Mouse (Mus musculus): ENCODE measurements around the gene Hikeshi. TPM values are rescaled to one million over a fixed set of nuclear protein-coding genes. Genes with fewer than 3 reads are reported as not detected.
A peak's percentile ranks its signal among the peaks of the same experiment; 100 is the strongest.

Gene Hikeshi
- polyA plus RNA-seq (2015; fragmentation: Nextera tagmentation; extraction: Ambion mirVana): 132 TPM in 2 replicates

DNA sequence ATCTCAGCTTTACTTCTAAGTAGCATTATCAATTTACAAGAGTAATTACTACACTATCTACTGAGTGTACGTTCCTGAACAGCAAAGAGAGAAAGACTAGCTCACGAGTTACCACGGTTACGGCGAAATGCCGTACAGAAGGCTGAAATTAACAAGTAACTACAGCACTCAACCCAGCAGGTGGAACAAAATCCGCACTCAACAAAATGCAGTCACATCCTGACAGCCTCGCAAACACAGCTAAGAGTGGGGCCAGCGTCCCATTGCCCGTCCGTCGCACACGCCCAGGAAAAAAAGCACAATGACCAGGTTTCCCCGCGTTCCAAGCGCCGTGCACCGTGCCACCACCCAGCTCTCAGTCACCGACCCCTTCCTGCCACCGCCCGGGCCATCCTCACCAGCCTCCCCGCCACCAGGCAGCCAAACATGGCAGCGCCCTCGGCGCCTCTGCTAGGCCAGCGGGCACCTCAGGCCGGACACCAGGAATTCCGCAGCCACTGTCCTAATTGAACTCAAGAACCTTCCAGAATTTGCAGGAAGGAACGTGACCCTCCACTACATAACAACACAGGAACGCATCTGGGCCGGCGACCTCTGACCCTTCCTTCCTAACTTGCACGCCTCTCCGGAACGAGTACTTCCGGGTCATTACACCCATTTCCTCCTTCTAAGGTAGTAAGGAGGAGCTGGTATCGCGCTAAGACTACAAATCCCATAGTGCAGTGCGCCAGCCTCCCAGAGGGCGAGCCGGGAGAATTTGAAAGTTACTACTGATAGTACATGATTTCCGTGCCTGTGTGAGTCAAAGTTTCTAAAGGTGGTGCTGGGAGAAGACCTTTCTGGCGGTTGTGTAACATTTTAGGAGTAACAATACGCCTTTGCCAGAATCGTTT is at the start of gene Hikeshi:
TSS of gene Hikeshi (minus strand) at position 634 of the 893 bp plus-strand sequence.
- H3K4me3 ChIP-seq: peak within 1 kb of the TSS; percentile 87
- WGBS: under 1% methylated on average over 45 of the region's 45 CpGs
- ATAC-seq (ENCODE audit: insufficient number of reproducible peaks, insufficient read depth, low FRiP score, low TSS enrichment, low read depth): peak; percentile 94

DNA sequence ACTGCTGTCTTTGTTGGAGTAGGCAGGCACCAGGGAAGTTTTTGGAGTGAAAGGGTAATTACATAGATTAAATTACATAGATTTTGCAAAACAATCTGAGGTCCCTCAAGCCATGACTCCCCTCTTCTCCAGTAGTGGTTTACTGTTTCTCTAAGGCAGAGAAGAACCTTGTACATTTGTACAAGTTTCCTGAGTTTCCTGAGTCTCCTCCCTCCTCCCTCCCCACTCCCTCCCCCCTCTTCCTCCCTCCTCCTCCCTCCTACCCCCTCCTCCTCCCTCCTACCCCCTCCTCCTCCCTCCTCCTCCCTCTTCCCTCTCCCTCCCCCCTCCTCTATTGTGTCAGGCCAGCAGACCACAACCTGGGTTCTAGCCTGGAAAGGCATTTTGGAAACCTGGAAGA is 43.4 kb upstream of the Hikeshi start:
- no peak for ATAC-seq (ENCODE audit: insufficient number of reproducible peaks, insufficient read depth, low FRiP score, low TSS enrichment, low read depth)
- Histone ChIP-seq H3K27ac (no peak overlapping the region), H3K9me3 (no peaks in the 10 kb centered on the region), H3K4me1 (peaks cover 6% of the 10 kb centered on the region; the same call in 1 of the 2 replicates), H3K4me3 (no peak overlapping the region), H3K9ac (no peak overlapping the region), H3K36me3 (no peaks in the 10 kb centered on the region), H3K27me3 (no peaks in the 10 kb centered on the region), H3K4me2 (no peak overlapping the region)

More for the DNA sequence above, at the start of gene Hikeshi:
- no peaks in the 10 kb centered on the region for H3K36me3 ChIP-seq
- peak within 1 kb of the TSS; percentile 66 for H3K4me2 ChIP-seq
- H3K27me3 ChIP-seq: no peaks in the 10 kb centered on the region
- peak within 1 kb of the TSS; percentile 82 for H3K9ac ChIP-seq
- H3K4me1 ChIP-seq: peaks cover 8% of the 10 kb centered on the region
- H3K9me3 ChIP-seq: no peaks in the 10 kb centered on the region
- H3K27ac ChIP-seq: peak within 1 kb of the TSS; percentile 81

DNA sequence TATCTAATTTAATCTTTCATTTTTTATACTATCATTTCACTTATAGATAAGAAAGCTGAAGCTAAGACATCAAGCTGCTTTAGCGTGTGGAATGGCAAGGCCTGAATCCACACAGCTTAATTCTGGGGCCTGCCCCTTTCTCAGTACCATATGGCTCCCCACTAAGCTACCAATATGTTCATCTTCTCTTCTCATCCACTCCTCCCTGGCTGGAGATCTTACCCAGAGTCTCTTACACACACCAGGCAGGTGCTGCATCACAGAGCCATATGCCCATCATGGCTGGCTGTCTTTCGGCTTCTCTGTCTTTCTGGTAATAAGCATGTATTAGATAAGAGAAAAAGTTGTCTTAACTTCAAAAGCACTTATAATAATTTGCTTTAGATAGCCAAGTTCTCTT is 42.4 kb upstream of the Hikeshi start:
- Histone ChIP-seq H3K27me3 (no peaks in the 10 kb centered on the region), H3K4me1 (peaks cover 13% of the 10 kb centered on the region), H3K27ac (no peak overlapping the region), H3K4me3 (no peak overlapping the region), H3K36me3 (no peaks in the 10 kb centered on the region), H3K4me2 (no peak overlapping the region), H3K9ac (no peak overlapping the region), H3K9me3 (no peaks in the 10 kb centered on the region)
- 84% methylated on average over 2 of the region's 2 CpGs for WGBS
- no peak for ATAC-seq (ENCODE audit: insufficient number of reproducible peaks, insufficient read depth, low FRiP score, low TSS enrichment, low read depth)

DNA sequence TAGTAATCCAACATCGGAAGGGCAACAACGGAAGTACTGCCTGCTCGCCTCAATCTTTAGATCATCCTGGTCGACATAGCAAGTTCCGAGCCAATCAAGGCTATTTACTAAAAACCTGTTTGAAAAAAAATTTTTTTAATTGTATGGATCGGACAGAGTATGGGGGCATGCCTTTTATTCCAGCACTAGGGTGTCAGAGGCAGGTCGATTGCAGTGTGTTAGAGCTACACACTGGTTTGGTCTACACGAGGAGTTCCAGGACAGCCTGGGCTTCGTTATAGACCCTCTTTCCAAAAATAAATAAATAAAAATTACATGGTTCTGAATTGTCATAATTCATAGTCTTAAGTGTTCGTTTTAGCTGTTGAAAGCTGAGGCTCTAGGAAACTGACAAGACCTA is 40.6 kb upstream of the Hikeshi start:
- H3K27ac ChIP-seq: peak overlapping the region; percentile 100
- ATAC-seq (ENCODE audit: insufficient number of reproducible peaks, insufficient read depth, low FRiP score, low TSS enrichment, low read depth): no peak
- no peaks in the 10 kb centered on the region for H3K9me3 ChIP-seq
- H3K4me2 ChIP-seq: peak overlapping the region; percentile 65
- peak overlapping the region; percentile 80 for H3K4me3 ChIP-seq
- no peaks in the 10 kb centered on the region for H3K27me3 ChIP-seq
- H3K4me1 ChIP-seq: peaks cover 15% of the 10 kb centered on the region
- 9% methylated on average over 10 of the region's 10 CpGs for WGBS
- peaks cover 5% of the 10 kb centered on the region for H3K36me3 ChIP-seq
- H3K9ac ChIP-seq: peak overlapping the region; percentile 90

DNA sequence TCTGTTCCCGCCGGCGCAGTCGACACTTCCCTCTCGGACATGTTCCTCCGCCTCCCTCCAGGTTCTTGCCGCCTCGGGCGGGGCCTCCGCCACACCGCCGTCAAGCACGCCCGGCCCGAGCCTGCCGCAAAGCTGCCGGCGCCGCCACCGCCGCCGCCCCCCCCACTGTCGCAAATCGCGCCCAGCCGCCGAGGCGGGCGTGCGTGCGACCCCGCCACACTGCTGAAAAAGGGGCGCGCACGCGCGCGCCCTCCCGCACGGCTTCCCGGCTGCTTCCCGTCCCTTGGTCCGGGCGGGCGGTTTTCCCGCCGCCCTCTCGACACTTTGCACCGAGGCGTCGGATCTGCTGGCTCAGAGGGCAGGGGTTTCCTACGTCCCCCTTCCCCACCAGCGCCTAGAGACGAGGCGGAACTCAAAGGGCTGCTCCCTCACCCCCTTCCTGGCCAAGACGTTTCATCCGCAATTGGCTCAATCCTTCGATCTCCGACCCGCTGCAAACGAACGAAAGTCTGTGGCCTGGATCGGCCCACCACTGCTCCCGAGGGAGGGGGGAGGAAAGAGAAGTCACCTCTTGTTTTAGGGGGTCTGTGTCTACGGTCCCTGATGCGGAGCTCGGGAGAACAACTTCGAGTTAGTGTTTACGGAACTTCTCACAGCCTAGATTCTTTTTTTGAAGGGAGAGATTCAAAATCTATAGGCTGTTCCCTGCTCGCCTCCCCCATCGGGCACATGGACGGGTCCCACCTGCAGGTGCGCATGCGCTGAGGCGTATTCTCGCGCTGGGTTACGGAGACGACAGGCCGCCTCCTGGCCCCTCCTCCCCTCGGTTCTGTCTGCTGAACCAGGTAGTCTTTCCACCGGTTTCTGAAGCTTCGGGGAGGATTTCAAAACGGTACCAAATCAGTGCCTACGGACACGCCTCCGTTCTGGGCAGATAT is 39.8 kb upstream of the Hikeshi start, which contains the start of gene Eed:
TSS of gene Eed (minus strand) at position 499 of the 938 bp plus-strand sequence.
- WGBS: under 1% methylated on average over 87 of the region's 87 CpGs
- Histone ChIP-seq H3K9ac (peak within 1 kb of the TSS; percentile 90), H3K27me3 (no peaks in the 10 kb centered on the region), H3K9me3 (no peaks in the 10 kb centered on the region), H3K4me2 (peak within 1 kb of the TSS; percentile 65), H3K4me1 (peaks cover 15% of the 10 kb centered on the region), H3K36me3 (peaks cover 10% of the 10 kb centered on the region), H3K4me3 (peak within 1 kb of the TSS; percentile 80), H3K27ac (peak within 1 kb of the TSS; percentile 100)
- peak; percentile 87 for ATAC-seq (ENCODE audit: insufficient number of reproducible peaks, insufficient read depth, low FRiP score, low TSS enrichment, low read depth)

DNA sequence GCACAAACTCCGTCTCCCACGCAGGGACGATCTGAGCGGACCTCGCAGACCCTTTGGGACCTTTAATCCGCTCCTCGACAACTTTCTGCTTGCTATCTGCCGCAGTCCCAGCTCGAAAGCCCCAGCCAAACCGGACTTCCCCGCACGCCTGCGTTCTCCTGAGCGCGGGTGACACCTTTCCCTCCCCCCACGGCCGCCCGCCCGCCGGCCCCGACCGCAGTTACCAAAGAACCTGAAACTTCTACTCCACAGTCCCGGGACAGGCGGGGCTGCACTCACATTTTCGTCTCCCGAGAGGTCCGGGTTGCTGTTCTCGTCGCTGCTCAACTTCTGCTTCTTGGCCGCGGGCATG is 39.1 kb upstream of the Hikeshi start:
- Histone ChIP-seq H3K4me3 (peak overlapping the region; percentile 80), H3K4me2 (peak overlapping the region; percentile 65), H3K27me3 (no peaks in the 10 kb centered on the region), H3K9ac (peak overlapping the region; percentile 90), H3K4me1 (peaks cover 15% of the 10 kb centered on the region), H3K36me3 (peaks cover 16% of the 10 kb centered on the region), H3K9me3 (no peaks in the 10 kb centered on the region), H3K27ac (peak overlapping the region; percentile 100)
- no peak for ATAC-seq (ENCODE audit: insufficient number of reproducible peaks, insufficient read depth, low FRiP score, low TSS enrichment, low read depth)
- WGBS: under 1% methylated on average over 31 of the region's 31 CpGs

DNA sequence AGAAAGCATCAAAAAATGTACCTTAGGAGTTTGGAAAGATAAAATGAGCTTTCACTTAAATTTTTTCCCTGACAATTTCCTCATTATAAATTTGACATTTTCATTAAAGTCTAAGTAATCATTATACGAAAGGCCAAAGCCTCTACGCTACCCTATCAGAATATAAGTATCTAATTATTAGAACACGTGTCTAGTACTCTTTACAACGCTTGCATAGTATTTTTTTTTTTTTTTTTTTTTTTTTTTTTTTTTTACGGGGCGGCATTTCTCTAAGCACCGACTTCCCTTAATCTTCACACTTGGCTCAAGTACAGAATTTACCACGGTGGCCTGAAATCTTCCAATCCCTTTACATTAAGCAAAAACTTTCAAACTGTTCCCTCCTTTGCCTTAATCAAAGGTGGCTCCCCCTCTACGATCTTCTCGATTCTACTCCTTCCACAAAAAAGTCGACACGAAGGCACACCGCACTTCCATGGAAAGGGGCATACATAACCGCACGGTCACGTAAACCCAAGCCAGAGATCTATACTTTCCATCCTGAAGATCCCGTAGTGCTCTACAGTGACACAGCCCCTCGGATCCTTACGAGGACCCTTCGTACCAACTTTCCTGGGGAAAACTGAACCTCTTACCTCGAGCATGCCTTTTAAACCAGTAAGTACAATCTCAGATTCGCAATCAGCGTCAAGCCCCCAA is 38.6 kb upstream of the Hikeshi start:
- H3K36me3 ChIP-seq: peaks cover 19% of the 10 kb centered on the region
- 3% methylated on average over 23 of the region's 23 CpGs for WGBS
- no peak for ATAC-seq (ENCODE audit: insufficient number of reproducible peaks, insufficient read depth, low FRiP score, low TSS enrichment, low read depth)
- peak overlapping the region; percentile 65 for H3K4me2 ChIP-seq
- H3K9me3 ChIP-seq: no peaks in the 10 kb centered on the region
- H3K27ac ChIP-seq: peak overlapping the region; percentile 100
- H3K4me1 ChIP-seq: peaks cover 15% of the 10 kb centered on the region
- H3K9ac ChIP-seq: peak overlapping the region; percentile 90
- no peaks in the 10 kb centered on the region for H3K27me3 ChIP-seq
- peak overlapping the region; percentile 80 for H3K4me3 ChIP-seq

DNA sequence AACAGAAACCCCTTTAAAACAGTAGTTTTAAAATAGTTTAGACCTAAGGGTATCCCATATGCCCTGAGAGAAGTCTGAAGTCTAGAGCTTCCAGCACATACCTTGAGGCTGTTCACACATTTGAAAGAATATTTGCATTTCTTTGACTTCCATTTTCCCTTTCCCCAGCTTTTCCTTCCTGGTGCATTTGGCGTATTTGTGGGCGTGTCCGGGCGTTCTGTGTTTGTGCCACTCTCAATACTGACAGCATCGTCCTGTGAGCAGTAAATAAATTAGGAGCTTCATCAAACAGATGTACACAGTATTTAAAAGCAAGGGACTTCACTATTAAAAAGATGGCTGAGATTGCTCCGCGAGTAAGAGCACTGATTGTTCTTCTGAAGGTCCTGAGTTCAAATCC is 35.8 kb upstream of the Hikeshi start:
- WGBS: 93% methylated on average over 7 of the region's 7 CpGs
- no peak overlapping the region for H3K27ac ChIP-seq
- H3K4me1 ChIP-seq: peaks cover 12% of the 10 kb centered on the region
- no peak overlapping the region for H3K4me2 ChIP-seq
- no peaks in the 10 kb centered on the region for H3K27me3 ChIP-seq
- H3K9me3 ChIP-seq: no peaks in the 10 kb centered on the region
- peaks cover 44% of the 10 kb centered on the region for H3K36me3 ChIP-seq
- no peak overlapping the region for H3K4me3 ChIP-seq
- ATAC-seq (ENCODE audit: insufficient number of reproducible peaks, insufficient read depth, low FRiP score, low TSS enrichment, low read depth): no peak
- H3K9ac ChIP-seq: no peak overlapping the region

DNA sequence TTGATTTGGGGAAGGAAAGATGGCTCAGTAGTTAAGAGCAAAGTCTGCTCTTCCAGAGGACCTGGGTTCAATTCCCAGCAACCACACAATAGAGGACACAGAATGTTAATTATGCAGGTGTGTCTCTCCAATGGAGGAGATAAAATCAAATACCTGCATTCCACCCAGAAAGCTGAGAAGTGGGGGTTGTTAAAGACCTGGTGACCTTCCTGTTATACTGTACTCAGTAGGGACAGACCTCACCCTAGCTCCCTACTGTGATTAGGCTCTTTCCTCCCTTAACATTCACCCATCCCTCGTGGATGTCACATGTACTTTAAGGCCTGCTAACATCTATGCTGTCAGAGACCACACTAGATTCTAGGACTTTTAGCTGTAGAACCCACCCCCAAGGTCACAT is 34.6 kb upstream of the Hikeshi start:
- no peaks in the 10 kb centered on the region for H3K27me3 ChIP-seq
- H3K4me2 ChIP-seq: no peak overlapping the region
- ATAC-seq (ENCODE audit: insufficient number of reproducible peaks, insufficient read depth, low FRiP score, low TSS enrichment, low read depth): no peak
- WGBS: 90% methylated on average over 1 of the region's 1 CpGs
- peaks cover 9% of the 10 kb centered on the region for H3K4me1 ChIP-seq
- H3K9ac ChIP-seq: no peak overlapping the region
- peaks cover 53% of the 10 kb centered on the region for H3K36me3 ChIP-seq
- no peak overlapping the region for H3K4me3 ChIP-seq
- no peak overlapping the region for H3K27ac ChIP-seq
- H3K9me3 ChIP-seq: no peaks in the 10 kb centered on the region

DNA sequence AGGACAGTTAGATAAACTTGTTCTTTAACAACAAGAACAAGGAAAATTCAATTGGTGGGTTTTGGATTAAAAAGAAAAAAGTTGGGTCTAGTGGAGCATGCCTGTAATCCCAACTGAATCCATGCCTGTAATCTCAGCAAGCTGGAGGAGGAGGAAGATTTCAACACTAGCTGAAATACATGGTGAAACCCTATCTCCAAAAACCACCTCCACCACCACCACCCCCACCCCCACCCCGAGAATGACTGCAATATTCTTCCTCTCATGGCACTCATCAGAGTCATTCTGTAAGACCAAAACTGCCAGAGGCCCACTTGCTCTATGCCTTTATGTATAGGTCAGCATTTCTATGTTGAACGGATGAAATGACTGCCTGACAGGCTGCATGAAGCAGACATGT is 26.2 kb upstream of the Hikeshi start:
- Histone ChIP-seq H3K4me1 (no peaks in the 10 kb centered on the region), H3K9me3 (no peaks in the 10 kb centered on the region), H3K9ac (no peak overlapping the region), H3K4me2 (no peak overlapping the region), H3K27ac (no peak overlapping the region), H3K27me3 (no peaks in the 10 kb centered on the region), H3K36me3 (peaks cover 84% of the 10 kb centered on the region), H3K4me3 (no peak overlapping the region)
- WGBS: 86% methylated on average over 2 of the region's 2 CpGs
- ATAC-seq (ENCODE audit: insufficient number of reproducible peaks, insufficient read depth, low FRiP score, low TSS enrichment, low read depth): no peak

DNA sequence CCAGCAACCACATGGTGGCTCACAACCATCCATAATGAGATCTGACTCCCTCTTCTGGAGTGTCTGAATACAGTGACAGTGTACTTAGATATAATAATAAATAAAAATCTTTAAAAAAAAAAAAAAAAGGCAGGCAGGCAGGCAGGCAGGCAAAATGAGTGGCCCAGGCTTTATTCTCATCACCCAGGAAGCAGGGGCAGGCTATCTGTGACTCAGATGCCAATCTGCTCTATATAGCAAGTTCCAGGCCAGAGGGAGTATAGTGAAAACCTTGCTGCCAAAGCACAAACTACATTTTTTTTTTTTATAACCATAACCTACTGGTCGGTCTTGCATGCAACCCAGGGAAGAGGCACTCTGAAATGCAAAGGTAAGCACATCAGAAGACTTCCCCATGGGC is 25.8 kb upstream of the Hikeshi start:
- Histone ChIP-seq H3K27me3 (no peaks in the 10 kb centered on the region), H3K36me3 (peaks cover 84% of the 10 kb centered on the region), H3K9ac (no peak overlapping the region), H3K9me3 (no peaks in the 10 kb centered on the region), H3K4me2 (no peak overlapping the region), H3K27ac (no peak overlapping the region), H3K4me3 (no peak overlapping the region), H3K4me1 (no peaks in the 10 kb centered on the region)
- no peak for ATAC-seq (ENCODE audit: insufficient number of reproducible peaks, insufficient read depth, low FRiP score, low TSS enrichment, low read depth)
- WGBS: 85% methylated on average over 1 of the region's 1 CpGs

Measured in embryonic facial prominence, embryonic 13.5 days (tissue).